Mouse (Mus musculus): ENCODE results near the gene Wnt10a. TPM values are rescaled to one million over a fixed set of nuclear protein-coding genes. Genes with fewer than 3 reads are reported as not detected.

Wnt10a gene
- polyA plus RNA-seq, 1 experiment: not detected

DNA sequence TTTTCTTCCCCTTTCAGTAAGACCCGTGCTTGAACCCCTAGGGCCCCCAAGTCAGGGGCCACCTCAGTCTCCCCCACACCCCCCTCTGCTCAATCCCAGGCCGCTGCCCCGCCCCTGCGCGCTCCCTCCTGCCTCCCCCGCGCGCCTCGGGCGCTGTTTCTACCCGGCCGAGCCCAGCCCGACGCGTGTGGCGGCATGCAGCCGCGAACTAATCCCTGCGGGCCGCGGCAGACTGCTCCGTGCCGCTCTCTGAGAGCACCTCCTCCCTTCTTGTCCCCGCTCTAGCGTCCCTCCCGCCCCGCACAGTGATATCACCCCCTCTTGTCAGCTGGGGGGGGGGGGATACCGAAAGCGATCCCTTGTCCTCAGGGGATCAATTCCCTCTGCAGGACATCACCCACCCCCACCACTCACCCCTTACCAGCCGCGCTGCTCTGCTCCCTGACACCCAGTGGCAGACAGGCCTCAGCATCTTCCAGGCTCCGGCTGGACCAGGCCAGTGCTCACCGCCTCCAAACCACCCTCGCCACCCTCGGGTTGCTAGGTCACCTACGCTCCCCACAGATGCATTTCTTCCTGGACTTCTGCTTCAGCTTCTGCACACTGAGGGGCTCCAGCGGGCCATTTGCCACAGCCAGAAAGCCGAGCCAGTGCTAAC lies 3.3 kb downstream of the Wnt10a start:
- Histone ChIP-seq H3K27ac (ENCODE audit: insufficient read depth, low read depth, low read length) (no peak overlapping the region), H3K4me3 (ENCODE audit: insufficient read depth, low read depth, low read length) (peak overlapping the region; percentile 9; the same call in 1 of the 2 replicates), H3K4me1 (ENCODE audit: control insufficient read depth, insufficient read depth, low read length) (peaks cover 36% of the 10 kb centered on the region)
- TF ChIP-seq POLR2A (IDR thresholded peaks at IDR 0.05; ENCODE audit: insufficient read depth, low read depth, low read length) (no peak), CTCF (IDR thresholded peaks at IDR 0.05; ENCODE audit: insufficient read depth, low read depth, low read length) (no peak)
- WGBS: 7% methylated on average over 38 of the region's 38 CpGs

DNA sequence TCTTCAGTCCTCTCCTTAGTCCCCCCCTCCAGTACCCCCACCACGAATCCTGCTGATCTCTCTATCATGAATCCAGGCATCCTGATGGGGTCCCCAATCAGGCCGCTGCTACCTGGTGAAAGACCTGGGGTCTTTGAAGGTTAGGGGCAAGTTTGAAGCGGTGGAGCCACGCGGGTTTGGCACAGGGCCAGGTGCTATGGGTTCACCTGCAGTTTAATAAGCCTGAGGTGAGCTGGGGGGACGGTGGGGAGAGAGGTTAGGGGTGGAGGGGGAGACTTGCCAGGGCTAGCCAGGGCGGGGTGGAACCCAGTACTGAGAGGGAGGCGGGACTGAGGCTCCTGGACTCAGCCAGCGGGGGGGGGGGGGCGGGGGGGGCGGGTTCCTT lies 3.8 kb downstream of the Wnt10a start:
- TF ChIP-seq CTCF (IDR thresholded peaks at IDR 0.05; ENCODE audit: insufficient read depth, low read depth, low read length): no peak
- no peak for TF ChIP-seq POLR2A (IDR thresholded peaks at IDR 0.05; ENCODE audit: insufficient read depth, low read depth, low read length)
- Histone ChIP-seq H3K4me3 (ENCODE audit: insufficient read depth, low read depth, low read length) (no peak overlapping the region), H3K27ac (ENCODE audit: insufficient read depth, low read depth, low read length) (no peak overlapping the region), H3K4me1 (ENCODE audit: control insufficient read depth, insufficient read depth, low read length) (peaks cover 33% of the 10 kb centered on the region)
- 14% methylated on average over 8 of the region's 11 CpGs for WGBS

DNA sequence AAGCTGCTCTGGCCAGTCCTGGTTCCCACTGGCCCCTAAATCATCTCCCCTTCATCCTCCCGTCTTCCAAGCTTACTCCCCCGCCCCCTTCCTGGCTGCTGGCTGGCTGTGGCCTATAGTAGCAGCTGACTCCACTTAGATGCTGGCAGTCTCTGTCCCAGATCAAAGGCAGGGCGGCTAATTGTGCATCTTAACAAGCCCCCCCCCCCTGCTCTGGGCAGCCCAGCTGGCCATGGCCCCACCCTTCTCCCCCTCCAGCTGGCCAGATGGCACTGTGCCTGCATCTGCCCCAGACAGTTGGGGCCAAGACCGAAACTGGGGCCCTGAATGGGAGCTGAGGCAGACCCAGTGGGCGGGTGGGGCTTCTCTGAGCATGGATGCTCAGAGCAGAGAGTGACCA lies 6.1 kb downstream of the Wnt10a start:
- Histone ChIP-seq H3K4me1 (ENCODE audit: control insufficient read depth, insufficient read depth, low read length) (peaks cover 31% of the 10 kb centered on the region), H3K27ac (ENCODE audit: insufficient read depth, low read depth, low read length) (no peak overlapping the region), H3K4me3 (ENCODE audit: insufficient read depth, low read depth, low read length) (no peak overlapping the region)
- WGBS: 49% methylated on average over 5 of the region's 5 CpGs
- TF ChIP-seq POLR2A (IDR thresholded peaks at IDR 0.05; ENCODE audit: insufficient read depth, low read depth, low read length) (no peak), CTCF (IDR thresholded peaks at IDR 0.05; ENCODE audit: insufficient read depth, low read depth, low read length) (no peak)

DNA sequence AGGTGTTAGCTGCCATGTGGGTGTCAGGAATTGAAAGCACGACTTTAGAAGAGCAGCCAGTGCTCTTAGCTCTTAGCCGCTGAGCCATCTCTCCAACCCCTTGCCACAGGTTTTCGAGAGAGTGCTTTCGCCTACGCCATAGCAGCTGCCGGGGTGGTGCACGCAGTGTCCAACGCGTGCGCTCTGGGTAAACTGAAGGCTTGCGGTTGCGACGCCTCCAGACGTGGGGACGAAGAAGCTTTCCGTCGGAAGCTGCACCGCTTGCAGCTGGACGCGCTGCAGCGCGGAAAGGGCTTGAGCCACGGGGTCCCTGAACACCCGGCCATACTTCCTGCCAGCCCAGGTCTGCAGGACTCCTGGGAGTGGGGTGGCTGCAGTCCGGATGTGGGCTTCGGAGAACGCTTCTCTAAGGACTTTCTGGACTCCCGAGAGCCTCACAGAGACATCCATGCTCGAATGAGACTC lies 9.1 kb downstream of the Wnt10a start:
- no peak for TF ChIP-seq POLR2A (IDR thresholded peaks at IDR 0.05; ENCODE audit: insufficient read depth, low read depth, low read length)
- WGBS: 7% methylated on average over 29 of the region's 29 CpGs

DNA sequence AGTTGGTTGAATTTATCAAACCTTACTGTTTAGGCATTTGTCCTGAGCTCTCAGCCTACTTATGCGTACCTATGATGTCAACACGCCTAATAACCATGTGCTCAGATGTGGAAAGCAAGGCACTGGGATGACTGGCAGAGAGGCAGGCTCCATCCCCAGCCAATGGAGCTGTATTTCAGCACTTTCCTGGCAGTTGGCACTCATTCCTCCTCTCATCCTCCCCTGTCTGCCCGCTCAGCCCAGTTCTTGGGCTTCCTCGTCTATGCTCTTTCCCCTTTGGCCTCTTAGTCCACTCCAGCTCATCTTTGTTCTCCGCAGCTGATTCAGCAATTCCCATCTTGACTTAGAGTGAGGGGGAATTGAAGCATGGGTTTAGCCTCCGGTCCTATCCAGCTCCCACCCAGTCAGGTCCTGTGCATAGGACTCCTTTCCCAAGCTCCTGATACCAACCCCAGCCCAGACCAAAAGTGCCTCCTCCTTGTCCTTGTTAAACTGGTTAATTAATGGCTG lies 10.4 kb downstream of the Wnt10a start:
- Histone ChIP-seq H3K4me3 (ENCODE audit: insufficient read depth, low read depth, low read length) (no peak overlapping the region), H3K4me1 (ENCODE audit: control insufficient read depth, insufficient read depth, low read length) (peaks cover 35% of the 10 kb centered on the region), H3K27ac (ENCODE audit: insufficient read depth, low read depth, low read length) (no peak overlapping the region)
- WGBS: 69% methylated on average over 6 of the region's 6 CpGs
- TF ChIP-seq CTCF (IDR thresholded peaks at IDR 0.05; ENCODE audit: insufficient read depth, low read depth, low read length): no peak
- no peak for TF ChIP-seq POLR2A (IDR thresholded peaks at IDR 0.05; ENCODE audit: insufficient read depth, low read depth, low read length)

More for the DNA sequence above, 9.1 kb downstream of the Wnt10a start:
- H3K4me1 ChIP-seq (ENCODE audit: control insufficient read depth, insufficient read depth, low read length): peaks cover 26% of the 10 kb centered on the region
- no peak overlapping the region for H3K27ac ChIP-seq (ENCODE audit: insufficient read depth, low read depth, low read length)
- H3K4me3 ChIP-seq (ENCODE audit: insufficient read depth, low read depth, low read length): peak overlapping the region; percentile 44

DNA sequence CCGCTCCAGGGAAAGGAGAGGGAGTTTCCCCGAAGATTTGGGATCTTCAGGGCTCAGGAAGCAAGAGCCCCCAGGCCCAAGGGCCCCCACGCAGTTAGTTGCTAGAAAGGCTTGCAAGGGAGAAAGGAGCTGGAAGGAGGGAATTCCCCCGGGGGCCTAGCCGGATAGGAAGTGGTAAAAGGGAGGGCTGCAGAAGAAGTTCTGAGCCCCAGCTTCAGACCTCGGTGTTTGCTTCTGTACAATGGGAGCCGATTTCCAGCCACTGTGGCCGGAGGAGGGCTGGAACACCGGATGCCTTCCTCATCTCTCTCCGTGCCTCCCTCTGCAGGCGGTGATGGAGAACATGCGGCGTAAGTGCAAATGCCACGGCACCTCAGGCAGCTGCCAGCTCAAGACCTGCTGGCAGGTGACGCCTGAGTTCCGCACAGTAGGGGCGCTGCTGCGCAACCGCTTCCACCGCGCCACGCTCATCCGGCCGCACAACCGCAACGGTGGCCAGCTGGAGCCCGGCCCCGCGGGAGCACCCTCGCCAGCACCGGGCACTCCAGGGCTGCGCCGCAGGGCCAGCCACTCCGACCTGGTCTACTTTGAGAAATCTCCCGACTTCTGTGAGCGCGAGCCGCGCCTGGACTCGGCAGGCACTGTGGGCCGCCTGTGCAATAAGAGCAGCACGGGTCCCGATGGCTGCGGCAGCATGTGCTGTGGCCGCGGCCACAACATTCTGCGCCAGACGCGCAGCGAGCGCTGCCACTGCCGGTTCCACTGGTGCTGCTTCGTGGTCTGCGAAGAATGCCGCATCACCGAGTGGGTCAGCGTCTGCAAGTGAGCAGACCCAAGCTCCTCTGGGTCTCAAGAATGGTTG lies 11.7 kb downstream of the Wnt10a start:
- peaks cover 48% of the 10 kb centered on the region for H3K4me1 ChIP-seq (ENCODE audit: control insufficient read depth, insufficient read depth, low read length)
- 3% methylated on average over 57 of the region's 57 CpGs for WGBS
- 0 out of 2 replicates have a peak overlapping the region, but pooled peaks have one; percentile 14 for H3K27ac ChIP-seq (ENCODE audit: insufficient read depth, low read depth, low read length)

DNA sequence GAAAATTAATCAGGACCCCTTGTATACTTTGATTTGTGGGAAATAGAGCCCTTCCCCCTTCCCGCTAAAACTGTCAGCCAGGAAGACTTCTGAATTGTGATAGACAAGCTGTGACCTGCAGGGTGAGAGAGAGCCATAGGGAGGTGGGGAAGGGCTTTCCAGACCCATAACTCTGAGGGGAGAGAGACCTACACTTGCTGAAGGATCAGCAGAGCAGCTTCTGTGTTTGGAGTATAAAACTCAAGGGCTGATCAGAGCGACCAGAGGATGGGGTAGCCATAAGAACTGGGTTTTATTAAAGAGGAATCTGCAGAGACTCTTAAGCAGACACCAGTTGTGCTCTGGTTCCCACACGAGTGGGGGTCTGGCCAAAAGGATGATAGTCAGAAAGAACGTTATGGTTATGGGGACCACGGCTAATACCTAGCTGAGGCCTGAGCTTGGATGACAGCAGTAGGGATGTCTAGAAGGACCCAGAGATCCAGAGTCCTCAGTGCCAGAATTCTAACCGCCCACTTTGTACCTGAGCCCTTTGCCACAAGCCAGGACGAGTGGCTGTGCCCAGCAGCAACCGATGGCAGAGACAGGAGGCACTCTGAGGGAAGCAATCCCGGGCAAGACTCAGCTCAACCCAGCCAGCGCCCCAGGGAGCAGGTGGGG lies 13.0 kb downstream of the Wnt10a start:
- Histone ChIP-seq H3K4me3 (ENCODE audit: insufficient read depth, low read depth, low read length) (no peak overlapping the region), H3K4me1 (ENCODE audit: control insufficient read depth, insufficient read depth, low read length) (peaks cover 53% of the 10 kb centered on the region), H3K27ac (ENCODE audit: insufficient read depth, low read depth, low read length) (no peak overlapping the region)
- no peak for TF ChIP-seq CTCF (IDR thresholded peaks at IDR 0.05; ENCODE audit: insufficient read depth, low read depth, low read length)
- TF ChIP-seq POLR2A (IDR thresholded peaks at IDR 0.05; ENCODE audit: insufficient read depth, low read depth, low read length): no peak
- 64% methylated on average over 10 of the region's 10 CpGs for WGBS

More for the DNA sequence above, 11.7 kb downstream of the Wnt10a start:
- peak; percentile 39; the same call in 1 of the 2 replicates for TF ChIP-seq CTCF (IDR thresholded peaks at IDR 0.05; ENCODE audit: insufficient read depth, low read depth, low read length)
- no peak for TF ChIP-seq POLR2A (IDR thresholded peaks at IDR 0.05; ENCODE audit: insufficient read depth, low read depth, low read length)
- H3K4me3 ChIP-seq (ENCODE audit: insufficient read depth, low read depth, low read length): peak overlapping the region; percentile 48

DNA sequence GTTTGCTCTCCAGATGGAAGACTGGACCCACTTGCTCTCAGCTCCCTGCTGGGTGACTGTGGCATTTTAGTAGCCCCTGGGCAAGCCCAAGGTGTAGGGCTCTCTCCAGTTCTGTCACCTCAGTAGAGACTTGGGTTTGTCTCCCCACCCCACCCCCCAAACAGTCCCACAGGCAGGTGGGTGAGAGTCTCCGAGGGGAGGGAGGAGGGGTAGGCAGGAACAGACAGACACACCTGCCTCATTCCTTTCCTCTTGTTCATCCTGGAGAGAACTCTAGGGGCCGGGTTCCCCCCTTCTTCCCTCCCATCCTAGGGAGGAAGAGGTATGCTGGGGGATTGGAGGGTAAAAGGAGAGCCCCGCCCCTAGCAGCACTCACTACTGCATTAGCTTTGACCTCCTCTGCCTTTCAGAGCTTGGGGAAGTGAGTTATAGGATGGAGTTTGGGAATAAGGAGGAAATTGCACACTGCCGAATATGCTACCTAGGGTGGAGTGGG lies 14.1 kb downstream of the Wnt10a start:
- TF ChIP-seq POLR2A (IDR thresholded peaks at IDR 0.05; ENCODE audit: insufficient read depth, low read depth, low read length): no peak
- TF ChIP-seq CTCF (IDR thresholded peaks at IDR 0.05; ENCODE audit: insufficient read depth, low read depth, low read length): no peak
- Histone ChIP-seq H3K4me1 (ENCODE audit: control insufficient read depth, insufficient read depth, low read length) (peaks cover 52% of the 10 kb centered on the region), H3K27ac (ENCODE audit: insufficient read depth, low read depth, low read length) (no peak overlapping the region), H3K4me3 (ENCODE audit: insufficient read depth, low read depth, low read length) (no peak overlapping the region)
- 52% methylated on average over 4 of the region's 4 CpGs for WGBS

All from olfactory bulb, adult 2 months (tissue).